Mouse (Mus musculus) heart, postnatal 0 days (tissue): Measurements from ENCODE around the gene H13. TPM values are rescaled to one million over a fixed set of nuclear protein-coding genes. Genes with fewer than 3 reads are reported as not detected.

Experiments used
- ATAC-seq: fragments of 200-750 bp; cut with Nextera tagmentation; 2 replicates; pipeline ENCODE4 v1.8.0; 2017; ENCODE audit warnings: low read depth, moderate number of reproducible peaks, moderate library complexity; ENCODE audit not compliant: insufficient read depth
- DNase-seq: peaks from one replicate; pipeline ENCODE4 v3.0.0-alpha.2; 2016; ENCODE audit warnings: low spot score
- H3K27ac ChIP-seq: fragments of 300-500 bp; sonication (generic); 2 replicates; pipeline ENCODE4 v1.5.1; 2014; ENCODE audit warnings: low read depth, mild to moderate bottlenecking
- H3K27me3 ChIP-seq: fragments of 300-500 bp; sonication (generic); 2 replicates; pipeline ENCODE4 v1.6.1; 2014; ENCODE audit warnings: low read length, mixed read lengths; ENCODE audit not compliant: control insufficient read depth, insufficient read depth
- H3K36me3 ChIP-seq: fragments of 300-500 bp; sonication (generic); replicated peaks from 2 replicates; pipeline ENCODE4 v1.6.1; 2014; ENCODE audit warnings: low read length, mixed read lengths; ENCODE audit not compliant: control insufficient read depth, insufficient read depth
- H3K4me1 ChIP-seq: fragments of 300-500 bp; sonication (generic); 2 replicates; pipeline ENCODE4 v1.6.1; 2014; ENCODE audit warnings: antibody characterized with exemption; ENCODE audit not compliant: control insufficient read depth, insufficient read depth
- H3K4me2 ChIP-seq: fragments of 300-500 bp; sonication (generic); 2 replicates; pipeline ENCODE4 v1.6.1; 2014; ENCODE audit warnings: low read depth, mild to moderate bottlenecking, low read length, moderate library complexity
- H3K4me3 ChIP-seq: fragments of 300-500 bp; sonication (generic); 2 replicates; pipeline ENCODE4 v1.5.1; 2014; ENCODE audit warnings: low read depth, low read length
- H3K9ac ChIP-seq: fragments of 300-500 bp; sonication (generic); replicated peaks from 2 replicates; pipeline ENCODE4 v1.6.1; 2014; ENCODE audit warnings: low read depth, low read length, mixed read lengths
- H3K9me3 ChIP-seq: fragments of 300-500 bp; sonication (generic); replicated peaks from 2 replicates; pipeline ENCODE4 v1.6.1; 2016; ENCODE audit warnings: low read length; ENCODE audit not compliant: control insufficient read depth
- CTCF ChIP-seq: IDR thresholded peaks from 2 replicates; pipeline ENCODE4 v1.5.1; 2016; ENCODE audit warnings: antibody characterized with exemption, control low read depth, low read depth
- EP300 ChIP-seq: IDR thresholded peaks from 2 replicates; pipeline ENCODE4 v1.6.1; 2016; ENCODE audit warnings: antibody characterized with exemption, low read depth
- WGBS: fragments of 180-500 bp; shearing (Covaris S2); extraction: QIAGEN DNeasy Blood & Tissue Kit; methylation state at CpG from one replicate; pipeline ENCODE4 v1.1.7; 2014; 5-methylcytosine and 5-hydroxymethylcytosine counted together
- polyA plus RNA-seq: library from polyadenylated mRNA; unstranded; fragments of >200 nt; fragmentation: Nextera tagmentation; extraction: Ambion mirVana; gene quantifications from 2 replicates; pipeline ENCODE4 v1.2.1, GENCODE M21; 2015
- total RNA-seq: library from RNA; depleted of rRNA; stranded (reverse); fragments of >200 nt; gene quantifications from 2 replicates; pipeline ENCODE4 v1.2.3, GENCODE M21; 2014; ENCODE audit warnings: low replicate concordance; rRNA removed

H13 gene
- total and polyA plus RNA-seq, 2 experiments from 2014 or later: 55.0 to 68.6 TPM

DNA sequence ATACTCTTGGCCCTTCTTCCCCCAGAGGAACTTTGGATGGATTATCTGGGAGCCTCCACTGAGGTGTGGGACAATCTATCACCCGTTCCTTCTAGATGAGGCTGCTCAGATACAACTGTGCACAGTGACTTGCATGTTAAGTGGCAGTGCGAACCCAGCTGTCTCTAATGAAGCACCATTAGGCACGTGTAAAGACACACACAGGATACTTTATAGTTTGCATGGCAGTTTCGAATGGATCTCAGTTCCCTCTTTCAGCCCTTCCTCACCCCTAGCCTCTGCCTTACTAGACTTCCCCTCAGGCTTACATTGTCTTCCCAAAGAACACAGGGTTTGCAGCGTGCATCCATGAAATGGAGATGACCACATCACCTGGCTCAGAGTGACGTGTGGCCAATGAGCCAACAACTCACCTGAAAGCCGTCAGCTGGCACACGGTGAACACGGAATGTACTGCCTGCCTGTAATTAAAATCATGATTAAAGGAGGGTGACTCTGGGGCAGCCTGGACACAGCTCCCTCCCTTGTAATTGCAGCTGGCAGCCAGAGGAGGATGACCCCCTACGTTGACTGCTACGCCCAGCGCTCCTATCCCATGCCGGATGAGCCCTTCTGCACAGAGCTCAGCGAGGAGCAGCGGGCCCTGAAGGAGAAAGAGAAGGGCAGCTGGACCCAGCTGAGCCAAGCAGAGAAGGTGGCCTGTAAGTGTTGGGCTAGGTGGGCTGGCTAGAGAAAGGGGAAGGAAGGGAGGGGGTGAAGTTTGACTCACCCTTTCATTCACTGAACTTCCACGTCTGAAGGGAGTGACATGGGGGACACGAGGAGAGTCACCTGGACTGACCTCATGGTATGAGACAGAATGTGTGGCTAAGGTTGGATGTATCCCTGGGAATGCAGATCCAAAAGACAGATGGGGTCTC, 87.5 kb downstream of the H13 start:
- WGBS: 82% methylated on average over 17 of the region's 17 CpGs
- no peak for TF ChIP-seq CTCF
- no peak for TF ChIP-seq EP300
- H3K27ac ChIP-seq: no peak overlapping the region
- H3K9ac ChIP-seq: no peak overlapping the region
- H3K36me3 ChIP-seq: no peaks in the 10 kb centered on the region
- H3K4me3 ChIP-seq: no peak overlapping the region
- H3K9me3 ChIP-seq: no peaks in the 10 kb centered on the region
- H3K27me3 ChIP-seq: no peaks in the 10 kb centered on the region
- H3K4me2 ChIP-seq: no peak overlapping the region
- peaks cover 23% of the 10 kb centered on the region for H3K4me1 ChIP-seq
- DNase-seq (no peak), ATAC-seq (no peak)

DNA sequence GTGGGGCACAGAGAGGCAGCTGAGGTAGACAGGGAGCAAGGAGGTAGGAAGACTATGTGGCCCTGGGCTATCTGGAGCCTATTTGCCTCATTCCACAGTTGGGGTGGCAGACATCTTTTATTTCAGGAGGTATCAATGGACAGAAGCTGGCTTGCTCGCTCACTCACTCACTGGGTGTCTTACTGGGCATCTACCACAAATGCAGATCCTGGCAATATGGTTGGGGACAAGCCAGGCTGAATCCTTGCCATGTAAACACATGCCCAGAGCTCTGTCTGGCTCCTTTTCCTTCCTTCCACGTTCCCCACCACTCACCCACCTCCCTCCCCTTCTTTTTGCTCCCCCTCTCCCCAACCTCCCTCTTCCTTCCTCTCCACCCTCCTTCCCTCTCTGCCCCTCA, 88.2 kb downstream of the H13 start:
- TF ChIP-seq CTCF (no peak), EP300 (no peak)
- H3K27me3 ChIP-seq: no peaks in the 10 kb centered on the region
- H3K9me3 ChIP-seq: no peaks in the 10 kb centered on the region
- DNase-seq: no peak
- peaks cover 23% of the 10 kb centered on the region for H3K4me1 ChIP-seq
- no peak overlapping the region for H3K4me3 ChIP-seq
- ATAC-seq: no peak
- no peak overlapping the region for H3K4me2 ChIP-seq
- H3K27ac ChIP-seq: no peak overlapping the region
- H3K9ac ChIP-seq: no peak overlapping the region
- H3K36me3 ChIP-seq: no peaks in the 10 kb centered on the region
- 77% methylated on average over 2 of the region's 2 CpGs for WGBS

Other genes starting within 250 kb of the H13 start
- not detected in 2 replicates for gene Defb23, start 204.8 kb upstream of the H13 start, total RNA-seq
- gene Defb23, start 204.8 kb upstream of the H13 start, polyA plus RNA-seq: not detected in 2 replicates
- not detected in 2 replicates for gene Defb20, start 192.4 kb upstream of the H13 start, total RNA-seq
- not detected in 2 replicates for gene Defb20, start 192.4 kb upstream of the H13 start, polyA plus RNA-seq
- not detected in 2 replicates for gene Defb22, start 179.3 kb upstream of the H13 start, total RNA-seq
- not detected in 2 replicates for gene Defb22, start 179.3 kb upstream of the H13 start, polyA plus RNA-seq
- gene Defb26, start 157.8 kb upstream of the H13 start, total RNA-seq: not detected in 2 replicates
- gene Defb26, start 157.8 kb upstream of the H13 start, polyA plus RNA-seq: not detected in 2 replicates
- gene Defb28, start 151.2 kb upstream of the H13 start, total RNA-seq: not detected in 2 replicates
- gene Defb28, start 151.2 kb upstream of the H13 start, polyA plus RNA-seq: not detected in 2 replicates
- gene Defb29, start 129.4 kb upstream of the H13 start, total RNA-seq: not detected in 2 replicates
- not detected in 2 replicates for gene Defb29, start 129.4 kb upstream of the H13 start, polyA plus RNA-seq
- gene Gm17416, start 100.1 kb upstream of the H13 start, total RNA-seq: not detected in 2 replicates
- gene Gm17416, start 100.1 kb upstream of the H13 start, polyA plus RNA-seq: not detected in 2 replicates
- not detected in 2 replicates for gene Defb21, start 96.7 kb upstream of the H13 start, total RNA-seq
- gene Defb21, start 96.7 kb upstream of the H13 start, polyA plus RNA-seq: not detected in 2 replicates
- not detected in 2 replicates for gene Defb19, start 89.1 kb upstream of the H13 start, total RNA-seq
- 2.2 and 2.6 TPM in 2 replicates for gene Defb19, start 89.1 kb upstream of the H13 start, polyA plus RNA-seq
- gene Defb45, start 70.1 kb upstream of the H13 start, total RNA-seq: not detected in 2 replicates
- gene Defb45, start 70.1 kb upstream of the H13 start, polyA plus RNA-seq: not detected in 2 replicates
- gene Defb36, start 65.1 kb upstream of the H13 start, total RNA-seq: not detected in 2 replicates
- gene Defb36, start 65.1 kb upstream of the H13 start, polyA plus RNA-seq: not detected in 2 replicates
- not detected in 2 replicates for gene Defb25, start 46.4 kb upstream of the H13 start, total RNA-seq
- 0.53 and 0.54 TPM in 2 replicates for gene Defb25, start 46.4 kb upstream of the H13 start, polyA plus RNA-seq
- gene Rem1, start 42.5 kb upstream of the H13 start, total RNA-seq: 4.8 and 12.5 TPM in 2 replicates
- 10.2 TPM in 2 replicates for gene Rem1, start 42.5 kb upstream of the H13 start, polyA plus RNA-seq
- 6.5 and 11.7 TPM in 2 replicates for gene Mcts2, start 17.6 kb downstream of the H13 start, total RNA-seq
- gene Mcts2, start 17.6 kb downstream of the H13 start, polyA plus RNA-seq: 30.9 and 31.6 TPM in 2 replicates
- gene Id1, start 66.8 kb downstream of the H13 start, total RNA-seq: 146 and 188 TPM in 2 replicates
- 46.7 and 59.3 TPM in 2 replicates for gene Id1, start 66.8 kb downstream of the H13 start, polyA plus RNA-seq
- gene Cox4i2, start 84.7 kb downstream of the H13 start, total RNA-seq: 13.4 and 29.9 TPM in 2 replicates
- gene Cox4i2, start 84.7 kb downstream of the H13 start, polyA plus RNA-seq: 17.0 and 21.4 TPM in 2 replicates
- 60.9 and 75.6 TPM in 2 replicates for gene Bcl2l1, start 162.3 kb downstream of the H13 start, total RNA-seq
- 34.5 and 35.0 TPM in 2 replicates for gene Bcl2l1, start 162.3 kb downstream of the H13 start, polyA plus RNA-seq
- gene Tpx2, start 178.5 kb downstream of the H13 start, total RNA-seq: 8.1 and 13.6 TPM in 2 replicates
- gene Tpx2, start 178.5 kb downstream of the H13 start, polyA plus RNA-seq: 15.0 and 15.1 TPM in 2 replicates
- not detected in 2 replicates for gene Mylk2, start 241.9 kb downstream of the H13 start, total RNA-seq
- 0.15 and 0.16 TPM in 2 replicates for gene Mylk2, start 241.9 kb downstream of the H13 start, polyA plus RNA-seq